Mouse (Mus musculus): ENCODE measurements around the gene Ano10. TPM values are rescaled to one million over a fixed set of nuclear protein-coding genes. Genes with fewer than 3 reads are reported as not detected.

Ano10 gene
- polyA plus RNA-seq (2015; fragmentation: Nextera tagmentation; extraction: Ambion mirVana), result 29.7 and 31.9 TPM in 2 replicates

GRCm38 (mm10) chr9:122294242-122294881 is at the start of gene Ano10:
Ano10 (minus strand) TSS chr9:122294423.
- no peaks in the 10 kb centered on the region for H3K27me3 ChIP-seq
- peak within 1 kb of the TSS; percentile 71 for H3K9ac ChIP-seq
- H3K9me3 ChIP-seq, result no peaks in the 10 kb centered on the region
- peak; percentile 98 for ATAC-seq (ENCODE audit: borderline replicate concordance, extremely low read depth, low FRiP score, low TSS enrichment)
- peaks cover 9% of the 10 kb centered on the region for H3K4me1 ChIP-seq
- H3K4me2 ChIP-seq, result peak within 1 kb of the TSS; percentile 70
- no peaks in the 10 kb centered on the region for H3K36me3 ChIP-seq
- H3K4me3 ChIP-seq, result peak within 1 kb of the TSS; percentile 78
- peak within 1 kb of the TSS; percentile 66 for H3K27ac ChIP-seq
- WGBS, result under 1% methylated on average over 46 of the region's 51 CpGs

GRCm38 (mm10) chr9:122343399-122343798 is 49.2 kb upstream of the Ano10 start:
- 82% methylated on average over 7 of the region's 7 CpGs for WGBS
- Histone ChIP-seq H3K4me2 (no peak overlapping the region), H3K4me1 (no peaks in the 10 kb centered on the region), H3K36me3 (no peaks in the 10 kb centered on the region), H3K4me3 (no peak overlapping the region), H3K9ac (no peak overlapping the region), H3K9me3 (no peaks in the 10 kb centered on the region), H3K27ac (no peak overlapping the region), H3K27me3 (no peaks in the 10 kb centered on the region)
- no peak for ATAC-seq (ENCODE audit: borderline replicate concordance, extremely low read depth, low FRiP score, low TSS enrichment)

- Histone ChIP-seq H3K27me3 (no peaks in the 10 kb centered on the region), H3K4me3 (no peak overlapping the region), H3K27ac (no peak overlapping the region), H3K36me3 (no peaks in the 10 kb centered on the region), H3K9ac (no peak overlapping the region), H3K4me1 (no peaks in the 10 kb centered on the region), H3K4me2 (no peak overlapping the region), H3K9me3 (no peaks in the 10 kb centered on the region)
- no peak for ATAC-seq (ENCODE audit: borderline replicate concordance, extremely low read depth, low FRiP score, low TSS enrichment)
- 45% methylated on average over 5 of the region's 5 CpGs for WGBS
Measured at GRCm38 (mm10) chr9:122339972-122340371, 45.7 kb upstream of the Ano10 start.

- ATAC-seq (ENCODE audit: borderline replicate concordance, extremely low read depth, low FRiP score, low TSS enrichment), result no peak
- H3K36me3 ChIP-seq, result no peaks in the 10 kb centered on the region
- no peaks in the 10 kb centered on the region for H3K4me1 ChIP-seq
- H3K27me3 ChIP-seq, result no peaks in the 10 kb centered on the region
- no peak overlapping the region for H3K9ac ChIP-seq
- no peak overlapping the region for H3K4me2 ChIP-seq
- H3K27ac ChIP-seq, result no peak overlapping the region
- 43% methylated on average over 8 of the region's 8 CpGs for WGBS
- no peaks in the 10 kb centered on the region for H3K9me3 ChIP-seq
- H3K4me3 ChIP-seq, result no peak overlapping the region
Measured at GRCm38 (mm10) chr9:122337510-122337931, 43.3 kb upstream of the Ano10 start.

GRCm38 (mm10) chr9:122336677-122337076 is 42.5 kb upstream of the Ano10 start:
- no peak overlapping the region for H3K4me3 ChIP-seq
- no peak overlapping the region for H3K4me2 ChIP-seq
- no peaks in the 10 kb centered on the region for H3K4me1 ChIP-seq
- no peaks in the 10 kb centered on the region for H3K9me3 ChIP-seq
- H3K36me3 ChIP-seq, result no peaks in the 10 kb centered on the region
- H3K27me3 ChIP-seq, result no peaks in the 10 kb centered on the region
- no peak for ATAC-seq (ENCODE audit: borderline replicate concordance, extremely low read depth, low FRiP score, low TSS enrichment)
- no peak overlapping the region for H3K27ac ChIP-seq
- H3K9ac ChIP-seq, result no peak overlapping the region
- WGBS, result 58% methylated on average over 2 of the region's 2 CpGs

- Histone ChIP-seq H3K4me1 (no peaks in the 10 kb centered on the region), H3K9ac (no peak overlapping the region), H3K27ac (no peak overlapping the region), H3K9me3 (no peaks in the 10 kb centered on the region), H3K4me2 (no peak overlapping the region), H3K27me3 (no peaks in the 10 kb centered on the region), H3K4me3 (no peak overlapping the region), H3K36me3 (no peaks in the 10 kb centered on the region)
- 54% methylated on average over 3 of the region's 3 CpGs for WGBS
- no peak for ATAC-seq (ENCODE audit: borderline replicate concordance, extremely low read depth, low FRiP score, low TSS enrichment)
Measured at GRCm38 (mm10) chr9:122328199-122328598, 34.0 kb upstream of the Ano10 start.

- Histone ChIP-seq H3K4me3 (no peak overlapping the region), H3K27ac (no peak overlapping the region), H3K9me3 (no peaks in the 10 kb centered on the region), H3K4me1 (no peaks in the 10 kb centered on the region), H3K36me3 (no peaks in the 10 kb centered on the region), H3K4me2 (no peak overlapping the region), H3K9ac (no peak overlapping the region), H3K27me3 (no peaks in the 10 kb centered on the region)
- WGBS, result 79% methylated on average over 1 of the region's 1 CpGs
- ATAC-seq (ENCODE audit: borderline replicate concordance, extremely low read depth, low FRiP score, low TSS enrichment), result no peak
Measured at GRCm38 (mm10) chr9:122325996-122326395, 31.8 kb upstream of the Ano10 start.

GRCm38 (mm10) chr9:122322356-122322755 is 28.1 kb upstream of the Ano10 start:
- Histone ChIP-seq H3K9me3 (no peaks in the 10 kb centered on the region), H3K27ac (no peak overlapping the region), H3K36me3 (no peaks in the 10 kb centered on the region), H3K4me3 (no peak overlapping the region), H3K4me1 (no peaks in the 10 kb centered on the region), H3K27me3 (no peaks in the 10 kb centered on the region), H3K9ac (no peak overlapping the region), H3K4me2 (no peak overlapping the region)
- ATAC-seq (ENCODE audit: borderline replicate concordance, extremely low read depth, low FRiP score, low TSS enrichment), result no peak
- 59% methylated on average over 3 of the region's 3 CpGs for WGBS

GRCm38 (mm10) chr9:122320626-122321025 is 26.4 kb upstream of the Ano10 start:
- ATAC-seq (ENCODE audit: borderline replicate concordance, extremely low read depth, low FRiP score, low TSS enrichment), result no peak; the same call in 1 of the 2 replicates
- Histone ChIP-seq H3K4me3 (no peak overlapping the region), H3K9me3 (no peaks in the 10 kb centered on the region), H3K27me3 (no peaks in the 10 kb centered on the region), H3K27ac (no peak overlapping the region), H3K4me2 (no peak overlapping the region), H3K36me3 (no peaks in the 10 kb centered on the region), H3K9ac (no peak overlapping the region), H3K4me1 (no peaks in the 10 kb centered on the region)
- 90% methylated on average over 4 of the region's 4 CpGs for WGBS

- Histone ChIP-seq H3K27ac (no peak overlapping the region), H3K36me3 (no peaks in the 10 kb centered on the region), H3K4me3 (no peak overlapping the region), H3K9ac (no peak overlapping the region), H3K4me1 (no peaks in the 10 kb centered on the region), H3K9me3 (no peaks in the 10 kb centered on the region), H3K27me3 (no peaks in the 10 kb centered on the region), H3K4me2 (no peak overlapping the region)
- no peak for ATAC-seq (ENCODE audit: borderline replicate concordance, extremely low read depth, low FRiP score, low TSS enrichment)
- WGBS, result 72% methylated on average over 7 of the region's 7 CpGs
Measured at GRCm38 (mm10) chr9:122316562-122316961, 22.3 kb upstream of the Ano10 start.

GRCm38 (mm10) chr9:122315501-122315900 is 21.3 kb upstream of the Ano10 start:
- Histone ChIP-seq H3K4me2 (no peak overlapping the region), H3K9me3 (no peaks in the 10 kb centered on the region), H3K36me3 (no peaks in the 10 kb centered on the region), H3K4me3 (no peak overlapping the region), H3K27ac (no peak overlapping the region), H3K4me1 (peaks cover 3% of the 10 kb centered on the region; the same call in 1 of the 2 replicates), H3K9ac (no peak overlapping the region), H3K27me3 (no peaks in the 10 kb centered on the region)
- WGBS, result 61% methylated on average over 11 of the region's 11 CpGs
- no peak for ATAC-seq (ENCODE audit: borderline replicate concordance, extremely low read depth, low FRiP score, low TSS enrichment)

GRCm38 (mm10) chr9:122314942-122315341 is 20.7 kb upstream of the Ano10 start:
- 54% methylated on average over 4 of the region's 4 CpGs for WGBS

More at GRCm38 (mm10) chr9:122314942-122315341, 20.7 kb upstream of the Ano10 start:
- Histone ChIP-seq H3K4me3 (no peak overlapping the region), H3K4me1 (peaks cover 3% of the 10 kb centered on the region; the same call in 1 of the 2 replicates), H3K27ac (no peak overlapping the region), H3K9me3 (no peaks in the 10 kb centered on the region), H3K9ac (no peak overlapping the region), H3K4me2 (no peak overlapping the region), H3K36me3 (no peaks in the 10 kb centered on the region), H3K27me3 (no peaks in the 10 kb centered on the region)
- ATAC-seq (ENCODE audit: borderline replicate concordance, extremely low read depth, low FRiP score, low TSS enrichment), result no peak
